Mouse (Mus musculus): Measurements from ENCODE around the gene Coq10b. TPM values are rescaled to one million over a fixed set of nuclear protein-coding genes. Genes with fewer than 3 reads are reported as not detected.

Coq10b gene
- total and polyA plus RNA-seq, 3 experiments: 16.0 to 64.0 (median 26.7) TPM

- TF ChIP-seq CTCF (IDR thresholded peaks at IDR 0.05) (no peak), POLR2A (IDR thresholded peaks at IDR 0.05; ENCODE audit: insufficient read depth, low read depth, low read length) (no peak), EP300 (IDR thresholded peaks at IDR 0.05; ENCODE audit: insufficient read depth, low read depth, low read length) (0 out of 2 replicates have a peak, but pooled peaks have one; percentile 46)
- DNase-seq: peak in 1 of 2 experiments; percentile 36
- WGBS: 67% methylated on average over 4 of the region's 4 CpGs
- H3K36me3 ChIP-seq (ENCODE audit: control insufficient read depth, insufficient read depth, low read length): peaks cover 61% of the 10 kb centered on the region
- H3K4me3 ChIP-seq: no peak overlapping the region
- no peaks in the 10 kb centered on the region; the same call in 1 of the 2 replicates for H3K4me1 ChIP-seq (ENCODE audit: control insufficient read depth, insufficient read depth, low read length)
- peak overlapping the region; percentile 83 for H3K27ac ChIP-seq
- no peaks in the 10 kb centered on the region for H3K27me3 ChIP-seq (ENCODE audit: control insufficient read depth, insufficient read depth, low read length)
- H3K9ac ChIP-seq (ENCODE audit: low read depth, low read length): no peak overlapping the region
- no peaks in the 10 kb centered on the region for H3K79me2 ChIP-seq (replicated peaks; ENCODE audit: control insufficient read depth, insufficient read depth, low read length)
- intact Hi-C loops (cut with DNase I): no loop called here
These were observed 27.1 kb downstream of the Coq10b start for GRCm38 (mm10) chr1:55079677-55080076.

DNA sequence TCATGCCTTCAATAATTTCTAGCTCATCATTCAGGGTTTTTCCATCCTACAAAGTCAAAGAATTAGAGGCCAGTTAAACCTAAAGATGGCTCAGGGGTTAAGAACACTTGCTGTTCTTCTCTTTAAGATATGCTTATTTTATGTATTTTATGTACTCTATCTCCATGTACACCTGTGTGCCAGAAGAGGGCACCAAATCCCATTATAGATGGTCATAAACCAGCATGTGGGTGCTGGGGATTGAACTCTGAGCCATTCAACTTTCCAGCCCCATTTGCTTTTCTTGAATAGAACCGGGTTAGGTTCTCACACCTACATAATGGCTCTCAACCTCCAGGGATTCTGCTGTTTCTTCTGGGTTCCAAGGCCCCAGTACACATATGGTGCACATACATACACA is 29.5 kb downstream of the Coq10b start:
- Histone ChIP-seq H3K9ac (ENCODE audit: low read depth, low read length) (no peak overlapping the region), H3K27me3 (ENCODE audit: control insufficient read depth, insufficient read depth, low read length) (no peaks in the 10 kb centered on the region), H3K27ac (no peak overlapping the region), H3K4me3 (no peak overlapping the region), H3K36me3 (ENCODE audit: control insufficient read depth, insufficient read depth, low read length) (peaks cover 64% of the 10 kb centered on the region), H3K79me2 (replicated peaks; ENCODE audit: control insufficient read depth, insufficient read depth, low read length) (peaks cover 2% of the 10 kb centered on the region), H3K4me1 (ENCODE audit: control insufficient read depth, insufficient read depth, low read length) (no peaks in the 10 kb centered on the region; the same call in 1 of the 2 replicates)
- TF ChIP-seq EP300 (IDR thresholded peaks at IDR 0.05; ENCODE audit: insufficient read depth, low read depth, low read length) (no peak), POLR2A (IDR thresholded peaks at IDR 0.05; ENCODE audit: insufficient read depth, low read depth, low read length) (no peak), CTCF (IDR thresholded peaks at IDR 0.05) (peak; percentile 59)
- WGBS: 91% methylated on average over 1 of the region's 1 CpGs
- no peak for DNase-seq
- intact Hi-C loops (cut with DNase I): no loop called here

DNA sequence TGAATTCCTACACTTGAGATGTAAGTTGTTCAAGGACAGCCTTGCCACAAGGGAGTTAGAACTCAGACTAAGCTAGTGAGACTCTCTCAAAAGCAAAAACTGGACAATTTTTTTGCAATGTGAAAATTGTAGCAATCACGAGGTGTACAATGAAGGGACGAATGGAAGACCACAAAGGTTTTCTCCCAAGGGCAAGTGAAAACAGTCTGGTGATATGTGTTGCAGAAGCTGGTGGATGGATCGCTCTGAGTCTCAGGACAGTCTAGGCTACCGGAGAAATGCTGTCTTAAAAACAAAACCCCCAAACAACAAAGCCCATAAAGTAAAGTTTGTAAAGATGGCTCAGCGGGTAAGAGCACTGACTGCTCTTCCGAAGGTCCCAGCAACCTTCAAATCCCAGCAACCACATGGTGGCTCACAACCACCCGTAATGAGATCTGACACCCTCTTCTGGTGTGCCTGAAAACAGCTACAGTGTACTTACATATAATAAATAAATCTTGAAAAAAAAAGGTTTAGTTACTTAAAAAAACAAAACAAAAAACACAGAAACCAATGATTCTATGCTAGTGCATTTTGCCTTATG is 33.3 kb downstream of the Coq10b start:
- H3K9ac ChIP-seq (ENCODE audit: low read depth, low read length): no peak overlapping the region
- 51% methylated on average over 7 of the region's 7 CpGs for WGBS
- intact Hi-C loops (cut with DNase I): loop anchor here (2.0 to 5.0 kb wide), 4 partner anchors 33 to 151 kb away; partner anchors contain the start of genes Coq10b, Mars2 and Sf3b1

GRCm38 (mm10) chr1:55086868-55087400 is 34.4 kb downstream of the Coq10b start:
- H3K36me3 ChIP-seq (ENCODE audit: control insufficient read depth, insufficient read depth, low read length): peaks cover 44% of the 10 kb centered on the region
- intact Hi-C loops (cut with DNase I): loop anchor here (2.0 to 5.0 kb wide), 4 partner anchors 34 to 150 kb away; partner anchors contain the start of genes Coq10b, Mars2 and Sf3b1
- H3K79me2 ChIP-seq (replicated peaks; ENCODE audit: control insufficient read depth, insufficient read depth, low read length): peaks cover 2% of the 10 kb centered on the region
- H3K27ac ChIP-seq: peak overlapping the region; percentile 100
- peak overlapping the region; percentile 77 for H3K4me3 ChIP-seq
- TF ChIP-seq EP300 (IDR thresholded peaks at IDR 0.05; ENCODE audit: insufficient read depth, low read depth, low read length) (no peak), CTCF (IDR thresholded peaks at IDR 0.05) (no peak), POLR2A (IDR thresholded peaks at IDR 0.05; ENCODE audit: insufficient read depth, low read depth, low read length) (no peak)
- H3K9ac ChIP-seq (ENCODE audit: low read depth, low read length): peak overlapping the region; percentile 99
- H3K4me1 ChIP-seq (ENCODE audit: control insufficient read depth, insufficient read depth, low read length): peaks cover 2% of the 10 kb centered on the region; the same call in 1 of the 2 replicates
- H3K27me3 ChIP-seq (ENCODE audit: control insufficient read depth, insufficient read depth, low read length): no peaks in the 10 kb centered on the region
- under 1% methylated on average over 13 of the region's 13 CpGs for WGBS
- DNase-seq: no peak

More for the DNA sequence above, 33.3 kb downstream of the Coq10b start:
- peak overlapping the region; percentile 77 for H3K4me3 ChIP-seq
- H3K27me3 ChIP-seq (ENCODE audit: control insufficient read depth, insufficient read depth, low read length): no peaks in the 10 kb centered on the region
- TF ChIP-seq POLR2A (IDR thresholded peaks at IDR 0.05; ENCODE audit: insufficient read depth, low read depth, low read length) (no peak), CTCF (IDR thresholded peaks at IDR 0.05) (peak; percentile 11; the same call in 1 of the 2 replicates), EP300 (IDR thresholded peaks at IDR 0.05; ENCODE audit: insufficient read depth, low read depth, low read length) (no peak)
- H3K4me1 ChIP-seq (ENCODE audit: control insufficient read depth, insufficient read depth, low read length): peaks cover 2% of the 10 kb centered on the region; the same call in 1 of the 2 replicates
- DNase-seq: no peak
- peaks cover 2% of the 10 kb centered on the region for H3K79me2 ChIP-seq (replicated peaks; ENCODE audit: control insufficient read depth, insufficient read depth, low read length)
- peaks cover 49% of the 10 kb centered on the region for H3K36me3 ChIP-seq (ENCODE audit: control insufficient read depth, insufficient read depth, low read length)
- H3K27ac ChIP-seq: peak overlapping the region; percentile 100

DNA sequence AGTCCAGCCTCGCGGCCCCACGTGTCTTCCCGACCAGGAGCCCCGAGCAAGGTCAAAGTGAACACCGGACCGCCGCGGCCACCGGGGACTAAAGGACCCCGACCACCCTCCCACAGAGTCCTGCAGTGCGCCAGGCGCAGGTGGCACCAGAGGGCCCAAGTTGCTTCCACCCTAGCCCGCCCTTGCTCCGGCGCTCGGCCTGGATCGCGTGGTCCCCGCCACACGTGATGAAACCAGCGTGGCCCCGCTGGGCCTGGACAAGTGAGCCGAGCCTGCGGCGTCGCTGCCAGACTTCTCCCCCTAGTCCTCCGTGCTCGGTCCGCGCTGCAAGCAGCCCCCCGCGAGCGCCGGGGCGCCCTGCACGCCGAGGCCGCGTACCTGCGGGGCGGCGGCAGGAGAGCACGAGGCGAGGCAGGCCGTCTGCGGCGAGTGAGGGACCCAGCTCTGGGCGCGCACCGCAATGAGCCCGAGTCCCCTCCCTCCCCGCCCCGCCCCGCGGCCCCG is 34.9 kb downstream of the Coq10b start:
- Histone ChIP-seq H3K79me2 (replicated peaks; ENCODE audit: control insufficient read depth, insufficient read depth, low read length) (peaks cover 2% of the 10 kb centered on the region), H3K9ac (ENCODE audit: low read depth, low read length) (peak overlapping the region; percentile 99), H3K27me3 (ENCODE audit: control insufficient read depth, insufficient read depth, low read length) (no peaks in the 10 kb centered on the region), H3K4me3 (peak overlapping the region; percentile 77), H3K27ac (peak overlapping the region; percentile 100), H3K36me3 (ENCODE audit: control insufficient read depth, insufficient read depth, low read length) (peaks cover 40% of the 10 kb centered on the region), H3K4me1 (ENCODE audit: control insufficient read depth, insufficient read depth, low read length) (peaks cover 2% of the 10 kb centered on the region; the same call in 1 of the 2 replicates)
- TF ChIP-seq POLR2A (IDR thresholded peaks at IDR 0.05; ENCODE audit: insufficient read depth, low read depth, low read length) (peak; percentile 66), CTCF (IDR thresholded peaks at IDR 0.05) (no peak)
- DNase-seq: no peak
- intact Hi-C loops (cut with DNase I): loop anchor here (2.0 to 5.0 kb wide), 4 partner anchors 35 to 150 kb away; partner anchors contain the start of genes Coq10b, Mars2 and Sf3b1
- WGBS: under 1% methylated on average over 51 of the region's 57 CpGs

All from heart, adult 2 months (tissue).